ENCODE assay signal across 19 mouse cellular contexts in genomic region chr7:72223558-72223957, GRCm38 (mm10).
"Had no signal": no experiment of that assay in that cellular context is flagged by ENCODE, and none has a peak within 500 bp of the region (broad histone marks: within the 10 kb centered on the region; RNA-seq: fewer than 3 reads in every experiment).

No protein-coding gene starts in this region.

- H3K9me3 ChIP-seq: midbrain, embryonic 10.5 days; midbrain, embryonic 12.5 days; neural tube, embryonic 13.5 days; neural tube, embryonic 15.5 days had no signal

- H3K4me2 ChIP-seq: lung, embryonic 14.5 days; midbrain, embryonic 12.5 days; neural tube, embryonic 13.5 days; neural tube, embryonic 15.5 days had no signal

- H3K27me3 ChIP-seq: neural tube, embryonic 13.5 days; neural tube, embryonic 15.5 days had no signal

- H3K4me3 ChIP-seq: midbrain, embryonic 10.5 days; midbrain, embryonic 12.5 days; myocyte; neural tube, embryonic 13.5 days; neural tube, embryonic 15.5 days had no signal

- H3K36me3 ChIP-seq: midbrain, embryonic 10.5 days; midbrain, embryonic 12.5 days; neural tube, embryonic 13.5 days; neural tube, embryonic 15.5 days had no signal

- H3K9ac ChIP-seq: lung, embryonic 14.5 days; midbrain, embryonic 12.5 days; neural tube, embryonic 13.5 days; neural tube, embryonic 15.5 days had no signal

- H3K27ac ChIP-seq: midbrain, embryonic 10.5 days; midbrain, embryonic 12.5 days; neural tube, embryonic 13.5 days; neural tube, embryonic 15.5 days had no signal

- DNase-seq: lung, adult 18-20 months; lung, embryonic 14.5 days; lung, postnatal 10 days; lung, postnatal 4 days; midbrain, embryonic 14.5 days; retina, postnatal 1 day; right cerebral cortex, adult 18-20 months; right cerebral cortex, postnatal 25 days; right cerebral cortex, postnatal 4 days; spleen, adult 18-20 months; thymus, adult 18-20 months; thymus, postnatal 14 days; thymus, postnatal 36 days had no signal

- ATAC-seq: midbrain, embryonic 16.5 days had no signal

- H3K4me1 ChIP-seq: midbrain, embryonic 12.5 days; neural tube, embryonic 13.5 days; neural tube, embryonic 15.5 days had no signal
